Mouse (Mus musculus) forebrain, postnatal 0 days (tissue): ENCODE data around the gene Six6. TPM values are rescaled to one million over a fixed set of nuclear protein-coding genes. Genes with fewer than 3 reads are reported as not detected.

Source experiments
- ATAC-seq: fragments of 200-750 bp; cut with Nextera tagmentation; 2 replicates; pipeline ENCODE4 v1.8.0; 2017; ENCODE audit warnings: mild to moderate bottlenecking, moderate library complexity
- DNase-seq: peaks from one replicate; pipeline ENCODE4 v3.0.0-alpha.2; 2015
- H3K27ac ChIP-seq: fragments of 300-500 bp; sonication (generic); 2 replicates; pipeline ENCODE4 v1.5.1; 2014; ENCODE audit warnings: low read depth, mild to moderate bottlenecking, antibody characterized with exemption, low read length, moderate library complexity, mixed read lengths
- H3K27me3 ChIP-seq: fragments of 300-500 bp; sonication (generic); 2 replicates; pipeline ENCODE4 v1.6.1; 2014; ENCODE audit warnings: mild to moderate bottlenecking, low read length, mixed read lengths; ENCODE audit not compliant: insufficient read depth
- H3K36me3 ChIP-seq: fragments of 300-500 bp; sonication (generic); 2 replicates; pipeline ENCODE4 v1.6.1; 2014; ENCODE audit warnings: mild to moderate bottlenecking, moderate library complexity; ENCODE audit not compliant: insufficient read depth
- H3K4me1 ChIP-seq: fragments of 300-500 bp; sonication (generic); 2 replicates; pipeline ENCODE4 v1.6.1; 2014; ENCODE audit warnings: antibody characterized with exemption; ENCODE audit not compliant: insufficient read depth
- H3K4me2 ChIP-seq: fragments of 300-500 bp; sonication (generic); 2 replicates; pipeline ENCODE4 v1.6.1; 2014; ENCODE audit warnings: low read depth, mild to moderate bottlenecking, moderate library complexity
- H3K4me3 ChIP-seq: fragments of 300-500 bp; sonication (generic); 2 replicates; pipeline ENCODE4 v1.5.1; 2014; ENCODE audit warnings: low read depth, low read length, mixed read lengths
- H3K9ac ChIP-seq: fragments of 300-500 bp; sonication (generic); 2 replicates; pipeline ENCODE4 v1.6.1; 2014; ENCODE audit warnings: mild to moderate bottlenecking
- H3K9me3 ChIP-seq: fragments of 300-500 bp; sonication (generic); 2 replicates; pipeline ENCODE4 v1.6.1; 2016; ENCODE audit warnings: low read length
- CTCF ChIP-seq: sonication (generic); IDR thresholded peaks from 2 replicates; pipeline ENCODE4 v1.5.1; 2016; ENCODE audit warnings: antibody characterized with exemption, control low read depth, low read depth
- whole genome bisulfite sequencing: fragments of 180-500 bp; shearing (Covaris S2); extraction: QIAGEN DNeasy Blood & Tissue Kit; methylation state at CpG from one replicate; pipeline ENCODE4 v1.1.7; 2014; 5-methylcytosine and 5-hydroxymethylcytosine counted together
- polyA plus RNA-seq: library from polyadenylated mRNA; unstranded; fragments of >200 nt; fragmentation: Nextera tagmentation; extraction: Ambion mirVana; gene quantifications from 2 replicates; pipeline ENCODE4 v1.2.1, GENCODE M21; 2015
- total RNA-seq: library from RNA; depleted of rRNA; stranded (reverse); fragments of >200 nt; gene quantifications from 2 replicates; pipeline ENCODE4 v1.2.3, GENCODE M21; 2014; rRNA removed

Gene Six6
- total RNA-seq, result 1.2 and 4.0 TPM in 2 replicates
- 0.06 and 0.77 TPM in 2 replicates for polyA plus RNA-seq

DNA sequence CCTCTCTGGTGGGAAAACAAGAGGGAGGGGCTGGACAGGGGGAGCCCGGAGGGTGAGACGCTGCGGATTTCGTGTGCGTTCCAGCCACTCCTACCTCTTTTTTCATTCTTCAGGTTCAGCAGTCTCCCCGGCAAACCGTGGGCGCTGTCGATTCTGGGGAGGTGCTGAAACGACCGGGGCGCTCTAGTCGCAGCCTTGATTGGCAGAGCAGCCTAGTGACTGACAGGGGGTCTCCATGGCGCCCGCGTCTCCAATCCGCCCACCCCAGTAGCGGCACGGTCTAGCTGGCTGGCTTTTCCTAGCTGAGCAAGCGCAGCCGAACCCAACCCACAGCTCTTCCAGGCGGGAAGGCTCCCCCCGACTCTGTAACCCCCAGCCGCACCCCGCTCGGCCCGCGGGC is at the start of gene Six6:
Gene Six6, plus strand, starts transcription at position 277 of the 400 bp plus-strand sequence.
- DNase-seq (peak; percentile 30), ATAC-seq (peak; percentile 82)
- 1% methylated on average over 27 of the region's 28 CpGs for WGBS
- H3K9me3 ChIP-seq, result no peaks in the 10 kb centered on the region
- peak within 1 kb of the TSS; percentile 17; the same call in 1 of the 2 replicates for H3K4me3 ChIP-seq
- no peaks in the 10 kb centered on the region for H3K4me1 ChIP-seq
- H3K4me2 ChIP-seq, result peak within 1 kb of the TSS; percentile 17; the same call in 1 of the 2 replicates
- H3K27ac ChIP-seq, result no peak within 1 kb of the TSS
- TF ChIP-seq CTCF, result no peak
- no peak within 1 kb of the TSS for H3K9ac ChIP-seq
- H3K36me3 ChIP-seq, result no peaks in the 10 kb centered on the region
- peaks cover 92% of the 10 kb centered on the region for H3K27me3 ChIP-seq

DNA sequence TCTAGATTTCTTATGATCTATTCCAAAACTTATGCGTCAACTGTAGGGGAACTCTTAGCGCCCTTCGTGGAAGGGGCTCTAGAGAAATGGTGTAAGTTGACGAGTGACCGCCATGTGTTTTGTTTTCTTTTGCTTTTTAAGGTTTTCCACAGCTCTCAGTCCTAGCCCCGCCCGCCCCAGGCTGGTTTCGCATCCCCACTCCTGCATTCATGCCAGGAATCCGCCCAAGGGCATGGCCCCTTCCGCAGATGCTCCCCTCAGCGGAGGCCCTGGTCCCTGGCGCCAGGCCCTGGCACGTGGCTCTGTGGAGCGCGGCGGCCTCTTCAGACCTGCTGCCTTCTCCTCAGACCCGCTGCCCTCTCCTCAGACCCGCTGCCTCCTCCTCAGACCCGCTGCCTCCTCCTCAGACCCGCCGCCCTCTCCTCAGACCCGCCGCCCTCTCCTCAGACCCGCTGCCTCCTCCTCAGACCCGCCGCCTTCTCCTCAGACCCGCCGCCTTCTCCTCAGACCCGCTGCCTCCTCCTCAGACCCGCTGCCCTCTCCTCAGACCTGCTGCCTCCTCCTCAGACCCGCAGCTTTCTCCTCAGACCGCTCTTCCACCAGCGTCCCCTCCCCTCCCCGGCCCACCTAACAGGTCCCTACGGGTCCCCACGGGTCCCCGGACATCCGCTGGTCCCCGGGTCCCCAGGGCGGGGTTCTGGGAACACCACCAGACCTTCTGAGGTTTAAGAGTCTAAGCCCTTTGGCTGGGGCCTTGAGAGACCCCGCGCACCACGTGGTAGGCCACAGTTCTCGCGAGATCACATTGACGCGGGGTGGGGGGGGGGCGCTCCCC is 22.3 kb upstream of the Six6 start:
- no peaks in the 10 kb centered on the region for H3K36me3 ChIP-seq
- peak overlapping the region; percentile 44 for H3K4me2 ChIP-seq
- no peak overlapping the region for H3K27ac ChIP-seq
- ATAC-seq, result peak; percentile 40; the same call in 1 of the 2 replicates
- peak; percentile 8 for DNase-seq
- no peaks in the 10 kb centered on the region; the same call in 1 of the 2 replicates for H3K9me3 ChIP-seq
- no peaks in the 10 kb centered on the region for H3K4me1 ChIP-seq
- TF ChIP-seq CTCF, result no peak
- H3K27me3 ChIP-seq, result peaks cover 7% of the 10 kb centered on the region; the same call in 1 of the 2 replicates
- peak overlapping the region; percentile 31 for H3K4me3 ChIP-seq
- 25% methylated on average over 48 of the region's 48 CpGs for WGBS
- H3K9ac ChIP-seq, result peak overlapping the region; percentile 44

DNA sequence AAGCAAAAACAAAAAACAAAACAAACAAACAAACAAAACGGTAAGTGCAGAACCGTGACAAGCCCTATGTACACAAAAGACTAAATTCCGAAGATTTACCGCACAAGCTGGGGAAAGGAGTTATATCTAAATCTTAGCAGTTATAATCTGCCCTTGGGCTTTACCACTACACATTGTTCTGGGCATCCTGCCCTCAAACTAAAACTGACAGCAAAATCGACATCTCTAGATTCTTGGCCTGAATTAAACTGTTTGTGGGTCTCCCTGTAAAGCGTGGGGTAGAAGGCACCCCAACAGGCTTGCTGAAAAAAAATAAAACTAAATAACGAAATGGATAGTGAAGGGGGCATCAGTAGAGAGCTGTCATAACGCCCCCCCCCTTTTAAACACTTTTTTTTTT is 2.9 kb upstream of the Six6 start:
- Histone ChIP-seq H3K9me3 (no peaks in the 10 kb centered on the region), H3K27me3 (peaks cover 66% of the 10 kb centered on the region), H3K4me2 (no peak overlapping the region), H3K27ac (no peak overlapping the region), H3K4me1 (no peaks in the 10 kb centered on the region), H3K4me3 (no peak overlapping the region), H3K9ac (no peak overlapping the region), H3K36me3 (no peaks in the 10 kb centered on the region)
- no peak for TF ChIP-seq CTCF
- 13% methylated on average over 8 of the region's 8 CpGs for WGBS
- DNase-seq (peak; percentile 48), ATAC-seq (no peak)

DNA sequence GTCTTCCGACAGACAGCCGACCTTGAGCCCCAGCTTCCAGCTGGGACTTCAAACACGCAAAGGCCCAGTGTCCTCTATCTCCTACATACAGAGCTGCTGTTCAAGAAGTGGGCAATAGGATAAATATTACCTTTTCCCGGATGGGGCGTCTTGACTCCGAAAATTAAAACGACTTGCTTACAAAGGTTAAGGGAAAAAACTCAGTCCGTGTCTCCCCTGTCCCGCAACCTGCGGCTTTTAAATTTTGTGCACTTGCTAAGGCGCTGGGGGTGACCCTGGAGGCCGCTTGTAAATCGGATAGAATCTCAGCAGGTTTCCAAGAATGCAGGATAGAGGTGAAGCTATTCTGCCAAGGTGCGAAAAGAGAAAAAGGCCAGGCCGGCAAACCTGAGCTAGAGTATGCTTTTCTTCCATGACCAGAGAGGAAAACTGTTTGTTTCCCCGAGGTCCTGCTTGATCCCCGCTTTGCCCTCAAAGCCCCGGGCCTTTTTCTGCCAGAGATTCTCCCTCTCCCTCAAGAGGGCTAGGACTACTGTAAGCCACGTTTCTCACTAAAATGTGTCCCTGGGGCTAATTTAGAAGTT is 2.1 kb upstream of the Six6 start:
- Histone ChIP-seq H3K4me2 (no peak overlapping the region), H3K36me3 (no peaks in the 10 kb centered on the region), H3K27ac (no peak overlapping the region), H3K9me3 (no peaks in the 10 kb centered on the region), H3K9ac (no peak overlapping the region), H3K27me3 (peaks cover 75% of the 10 kb centered on the region), H3K4me3 (no peak overlapping the region), H3K4me1 (no peaks in the 10 kb centered on the region)
- no peak for ATAC-seq
- TF ChIP-seq CTCF, result no peak
- WGBS, result 5% methylated on average over 19 of the region's 19 CpGs
- DNase-seq, result peak; percentile 34

DNA sequence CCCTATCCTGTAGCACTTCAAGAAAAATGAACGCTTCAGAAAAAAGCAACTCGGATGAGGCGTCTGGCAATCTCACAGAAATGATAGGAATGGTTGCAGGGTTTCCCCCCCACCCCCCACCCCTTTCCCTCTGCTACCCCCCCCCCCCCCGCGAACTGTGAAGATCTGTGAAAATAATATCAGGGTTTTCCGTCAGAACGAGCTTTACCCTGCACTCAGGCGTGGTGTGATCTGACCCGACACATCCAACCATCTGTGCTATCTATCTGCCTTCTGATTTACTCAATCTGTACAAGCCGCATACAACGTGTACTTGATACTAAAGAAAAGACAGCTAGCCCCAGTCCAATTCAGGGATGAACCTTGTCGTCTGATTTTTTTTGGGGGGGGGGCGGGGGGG is 1.5 kb upstream of the Six6 start:
- TF ChIP-seq CTCF, result no peak
- H3K36me3 ChIP-seq, result no peaks in the 10 kb centered on the region
- no peak overlapping the region for H3K9ac ChIP-seq
- H3K4me1 ChIP-seq, result no peaks in the 10 kb centered on the region
- WGBS, result 7% methylated on average over 13 of the region's 13 CpGs
- ATAC-seq (no peak), DNase-seq (no peak)
- no peak overlapping the region for H3K27ac ChIP-seq
- H3K4me2 ChIP-seq, result no peak overlapping the region
- H3K27me3 ChIP-seq, result peaks cover 81% of the 10 kb centered on the region
- no peak overlapping the region for H3K4me3 ChIP-seq
- no peaks in the 10 kb centered on the region for H3K9me3 ChIP-seq

DNA sequence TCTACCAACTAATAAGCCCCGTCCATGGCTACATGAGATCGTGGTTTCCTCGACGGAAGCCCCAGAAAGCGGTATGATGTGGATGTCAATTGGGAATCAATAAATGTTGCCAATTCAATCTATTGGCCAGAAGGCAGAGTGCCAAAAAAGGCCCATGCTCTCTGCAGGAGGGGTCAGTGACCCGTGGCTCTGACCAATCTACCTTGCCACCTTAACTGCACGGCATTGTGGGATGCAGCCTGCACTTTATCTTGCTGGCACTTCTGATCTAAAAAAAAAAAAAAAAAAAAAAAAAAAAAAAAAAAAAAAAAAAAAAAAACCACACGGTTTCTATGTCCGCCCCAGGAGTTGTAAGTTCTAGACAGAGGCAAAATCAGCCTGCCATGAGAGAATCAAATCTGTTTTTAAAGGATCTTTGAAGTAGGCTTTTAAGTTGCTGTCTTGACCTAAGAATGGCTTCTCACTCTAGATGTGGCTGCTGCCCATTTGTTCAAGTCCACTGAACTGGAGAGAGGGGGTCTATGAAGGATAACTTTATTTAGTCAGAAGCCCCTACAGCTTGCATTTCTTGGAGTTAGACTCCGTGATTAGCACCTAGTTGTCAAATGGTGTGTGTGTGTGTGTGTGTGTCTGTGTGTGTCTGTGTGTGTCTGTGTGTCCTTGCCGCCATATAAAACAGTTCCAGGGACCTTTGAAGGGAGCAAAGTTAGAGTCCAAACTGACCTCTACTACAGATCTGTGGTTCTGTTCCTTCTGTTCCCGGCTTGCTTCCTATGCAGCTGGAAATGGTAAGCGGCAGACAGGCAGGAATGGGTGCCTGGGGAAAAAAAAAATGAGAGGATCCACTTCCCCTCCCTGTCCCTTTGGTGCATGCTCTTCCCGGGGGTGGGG is 847 bp upstream of the Six6 start:
- H3K27me3 ChIP-seq, result peaks cover 87% of the 10 kb centered on the region
- no peak for TF ChIP-seq CTCF
- H3K36me3 ChIP-seq, result no peaks in the 10 kb centered on the region
- H3K9ac ChIP-seq, result no peak overlapping the region
- ATAC-seq, result no peak
- H3K4me2 ChIP-seq, result no peak overlapping the region
- H3K9me3 ChIP-seq, result no peaks in the 10 kb centered on the region
- DNase-seq, result peak; percentile 20
- H3K4me3 ChIP-seq, result no peak overlapping the region
- H3K4me1 ChIP-seq, result no peaks in the 10 kb centered on the region
- no peak overlapping the region for H3K27ac ChIP-seq
- WGBS, result 2% methylated on average over 14 of the region's 14 CpGs
